Mouse (Mus musculus) layer of hippocampus, adult 8-10 months (tissue): ENCODE measurements around the gene Gabbr2. TPM values are rescaled to one million over a fixed set of nuclear protein-coding genes. Genes with fewer than 3 reads are reported as not detected.

Experiments
- DNase-seq, 2 experiments: peaks; one replicate each; pipeline ENCODE4 v3.0.0; 2022; ENCODE audit warnings: low spot score in 2 of 2
- total RNA-seq, 4 experiments: library from RNA; stranded (reverse); gene quantifications; 2 replicates each; pipeline ENCODE4 v1.2.4; 2022

Gene Gabbr2
- total RNA-seq, 4 experiments from 2014 or later = 175 to 209 (median 187) TPM

DNA sequence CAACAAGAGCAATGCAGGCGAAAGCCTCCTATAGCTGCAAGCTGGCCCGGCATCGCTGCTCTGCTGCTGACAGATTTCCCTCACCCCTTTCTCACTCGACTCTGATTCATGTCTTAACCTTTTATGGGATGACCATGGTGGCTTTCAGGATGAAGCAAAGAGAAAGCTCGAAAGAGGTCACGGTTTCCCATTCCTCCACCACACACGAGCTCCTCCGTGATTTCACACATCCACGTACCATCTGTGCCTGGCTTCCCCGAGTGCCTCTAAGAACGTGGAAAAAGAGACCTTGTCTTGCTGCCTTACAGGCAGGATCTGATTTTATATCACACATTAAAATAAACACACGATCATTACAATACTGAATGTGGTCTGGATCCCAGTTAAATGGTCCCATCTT, 220.6 kb downstream of the Gabbr2 start:
- no peak for DNase-seq

DNA sequence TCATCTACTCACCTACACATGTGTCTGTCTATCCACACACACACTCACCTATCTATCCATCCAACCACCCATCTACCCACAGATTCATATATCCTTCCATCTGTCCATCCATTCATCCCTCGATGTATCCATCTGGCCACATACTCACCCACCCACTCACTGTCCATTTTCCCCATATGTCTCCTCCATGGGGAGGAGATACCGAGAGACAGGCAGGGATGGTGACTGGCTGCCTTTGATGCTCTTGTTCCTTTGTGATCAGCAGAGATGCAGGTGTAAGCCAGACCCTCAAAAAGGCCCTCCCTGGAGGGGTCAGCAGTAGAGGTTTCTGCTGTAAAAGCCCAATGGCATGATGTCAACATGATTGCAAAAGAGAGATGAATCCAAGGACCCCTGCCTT, 221.0 kb downstream of the Gabbr2 start:
- DNase-seq = no peak

DNA sequence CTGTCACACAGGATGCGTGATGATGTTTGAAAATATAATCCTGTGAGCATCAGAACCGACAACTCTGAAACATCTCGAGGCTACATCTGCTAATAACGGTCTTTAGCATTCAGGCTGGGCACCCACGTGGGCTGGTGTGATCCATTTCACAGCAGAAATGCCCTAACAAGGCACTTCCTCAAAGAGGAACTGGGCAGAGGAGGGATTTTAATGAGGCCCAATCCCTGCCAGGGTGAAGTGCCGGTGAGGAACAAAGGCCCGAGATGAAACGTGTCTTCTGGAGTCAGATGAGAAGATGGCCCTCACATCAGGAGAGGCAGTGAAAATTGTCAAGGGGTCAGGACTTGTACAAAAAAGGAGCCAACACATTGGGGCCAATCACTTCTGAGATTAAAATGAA, 221.6 kb downstream of the Gabbr2 start:
- DNase-seq = no peak

DNA sequence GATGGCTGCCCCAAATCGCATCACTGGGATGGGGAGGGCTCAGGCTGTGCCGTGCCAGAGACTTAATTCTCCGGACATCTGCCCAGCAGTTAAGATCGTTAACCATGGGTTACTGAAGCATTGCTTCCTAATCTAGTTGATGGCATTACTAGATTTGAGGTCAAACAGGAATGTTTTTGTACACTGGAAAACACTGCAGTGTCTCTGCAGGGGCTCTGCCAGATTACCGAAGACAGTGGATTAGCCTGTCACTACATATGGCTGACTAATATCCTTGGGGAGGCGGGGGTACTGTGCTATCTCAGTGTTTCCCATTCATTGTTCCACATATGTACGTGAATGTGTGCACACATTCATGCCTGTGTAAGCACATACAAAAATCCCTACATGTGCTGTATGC, 225.3 kb downstream of the Gabbr2 start:
- DNase-seq = no peak

DNA sequence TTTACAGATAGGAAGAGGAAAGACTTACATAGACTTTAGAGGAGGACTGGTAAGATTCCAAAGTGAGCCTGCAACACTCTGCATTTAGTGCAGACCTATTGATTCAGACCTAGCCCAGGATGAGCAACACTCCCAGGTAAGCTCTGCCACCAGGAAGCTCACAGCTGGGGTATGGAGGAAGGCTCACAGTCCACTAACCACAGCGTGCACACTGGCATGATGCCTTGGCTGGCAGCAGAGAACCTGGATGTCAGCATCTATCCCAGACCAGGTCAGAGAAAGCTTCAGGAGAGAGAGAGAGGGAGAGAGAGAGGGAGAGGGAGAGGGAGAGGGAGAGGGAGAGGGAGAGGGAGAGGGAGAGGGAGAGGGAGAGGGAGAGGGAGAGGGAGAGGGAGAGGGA, 231.8 kb downstream of the Gabbr2 start:
- DNase-seq = no peak

DNA sequence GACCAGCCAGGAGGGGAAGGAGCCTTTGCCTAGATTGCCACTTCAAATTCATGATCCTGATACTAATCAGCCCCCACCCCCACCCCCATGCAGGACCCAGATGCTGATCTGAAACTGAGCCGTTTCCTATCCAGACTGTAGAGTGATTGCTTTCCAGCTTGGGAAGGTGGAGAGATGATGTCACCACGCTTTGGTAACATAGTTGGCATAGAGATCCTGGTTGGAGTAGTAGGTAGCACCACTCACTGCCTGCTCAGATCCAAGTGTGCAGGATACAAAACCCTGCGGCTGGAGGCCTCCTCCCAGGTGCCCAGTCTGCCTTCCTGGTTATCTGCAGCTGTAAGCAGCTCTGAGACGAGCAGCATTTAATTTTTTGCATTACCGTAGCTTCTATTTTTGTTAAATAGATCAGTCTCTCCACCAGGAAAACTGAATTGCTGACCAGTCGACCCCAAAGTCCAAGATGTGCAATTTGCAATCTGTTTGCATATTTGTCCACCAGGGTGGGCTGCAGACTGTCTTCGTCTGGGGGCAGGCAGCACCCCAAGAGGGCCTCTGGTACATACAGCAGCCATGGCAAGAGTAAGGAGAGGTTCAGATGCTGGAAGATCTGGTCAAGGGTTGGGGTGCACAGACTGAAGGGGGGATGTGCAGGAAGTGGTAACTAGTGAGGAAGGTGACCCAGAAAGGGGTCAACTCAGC, 233.2 kb downstream of the Gabbr2 start:
- DNase-seq = no peak

DNA sequence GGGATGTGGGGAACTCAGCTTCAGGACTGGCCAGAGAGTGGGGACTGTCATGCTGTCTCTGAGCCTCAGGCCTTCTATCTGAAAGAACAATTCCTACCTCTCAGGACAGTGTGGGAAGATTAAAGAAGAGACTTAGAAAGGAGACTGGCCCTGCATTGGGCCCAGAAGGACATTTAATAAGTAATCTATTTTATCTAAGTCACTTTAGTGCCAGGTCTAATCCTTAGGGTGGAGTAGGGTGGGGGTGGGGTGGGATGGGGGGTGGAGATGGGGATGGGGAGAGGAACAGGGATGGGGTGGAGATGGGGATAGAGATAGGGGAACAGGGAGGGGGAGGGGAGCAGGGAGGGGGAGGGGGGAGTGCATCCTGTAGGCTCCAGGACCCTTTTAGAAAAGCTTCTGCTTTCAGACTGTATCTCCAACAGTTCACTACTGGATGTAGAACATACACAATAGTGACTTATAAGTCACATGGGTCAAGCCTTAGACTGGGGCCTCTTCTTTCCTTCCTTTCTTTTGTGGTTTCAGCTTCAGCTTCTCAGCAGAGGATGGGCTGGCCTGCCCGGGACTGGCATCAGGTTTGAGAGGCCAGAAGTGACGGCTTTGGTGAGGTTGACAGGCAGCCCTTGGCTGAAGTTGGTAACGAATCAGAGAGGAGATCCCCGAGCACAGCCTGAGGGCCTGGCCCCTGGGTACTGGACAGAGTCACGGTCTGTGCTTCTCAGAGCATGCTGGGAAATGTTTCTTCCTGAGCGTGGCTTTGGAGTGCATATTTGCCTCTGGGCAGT, 237.1 kb downstream of the Gabbr2 start:
- no peak for DNase-seq

DNA sequence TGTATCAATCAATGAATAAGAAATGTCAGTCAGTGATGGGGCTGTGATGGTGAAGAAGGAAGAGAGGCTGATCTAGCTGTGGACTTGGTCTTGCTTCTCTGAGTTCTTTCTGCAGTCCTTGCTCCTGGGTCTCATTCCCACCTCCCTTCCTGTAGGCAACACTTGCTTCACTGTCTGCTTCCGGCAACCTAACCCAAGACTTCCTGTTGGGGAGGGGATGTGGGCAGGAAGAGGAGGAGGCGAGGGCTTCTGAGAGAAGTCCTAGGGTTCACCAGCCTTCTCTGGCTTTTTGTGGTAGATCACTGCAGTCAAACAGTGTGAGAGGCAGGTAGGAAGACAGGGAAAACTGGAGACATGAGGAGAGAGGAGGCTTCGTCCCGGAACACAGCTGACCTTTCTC, 239.4 kb downstream of the Gabbr2 start:
- no peak for DNase-seq

DNA sequence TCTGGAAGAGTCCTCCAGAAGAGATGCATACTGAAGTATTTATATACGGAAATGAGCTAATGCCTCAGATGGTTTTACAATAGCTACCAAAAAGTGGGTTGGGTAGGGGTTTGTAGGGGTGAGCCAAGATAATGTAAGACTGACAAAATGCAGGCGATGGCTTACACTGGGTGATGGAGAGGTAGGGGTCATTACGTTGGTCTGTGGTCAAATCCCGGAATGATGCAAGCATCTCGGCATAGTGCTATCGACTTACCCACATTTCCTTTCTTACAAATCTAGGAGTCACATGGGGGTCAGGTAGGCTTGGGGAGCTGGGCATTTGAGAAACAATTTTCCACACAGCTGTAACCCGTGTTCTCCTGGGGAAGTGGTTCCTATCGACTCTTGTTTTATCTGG, 242.7 kb downstream of the Gabbr2 start:
- no peak for DNase-seq

DNA sequence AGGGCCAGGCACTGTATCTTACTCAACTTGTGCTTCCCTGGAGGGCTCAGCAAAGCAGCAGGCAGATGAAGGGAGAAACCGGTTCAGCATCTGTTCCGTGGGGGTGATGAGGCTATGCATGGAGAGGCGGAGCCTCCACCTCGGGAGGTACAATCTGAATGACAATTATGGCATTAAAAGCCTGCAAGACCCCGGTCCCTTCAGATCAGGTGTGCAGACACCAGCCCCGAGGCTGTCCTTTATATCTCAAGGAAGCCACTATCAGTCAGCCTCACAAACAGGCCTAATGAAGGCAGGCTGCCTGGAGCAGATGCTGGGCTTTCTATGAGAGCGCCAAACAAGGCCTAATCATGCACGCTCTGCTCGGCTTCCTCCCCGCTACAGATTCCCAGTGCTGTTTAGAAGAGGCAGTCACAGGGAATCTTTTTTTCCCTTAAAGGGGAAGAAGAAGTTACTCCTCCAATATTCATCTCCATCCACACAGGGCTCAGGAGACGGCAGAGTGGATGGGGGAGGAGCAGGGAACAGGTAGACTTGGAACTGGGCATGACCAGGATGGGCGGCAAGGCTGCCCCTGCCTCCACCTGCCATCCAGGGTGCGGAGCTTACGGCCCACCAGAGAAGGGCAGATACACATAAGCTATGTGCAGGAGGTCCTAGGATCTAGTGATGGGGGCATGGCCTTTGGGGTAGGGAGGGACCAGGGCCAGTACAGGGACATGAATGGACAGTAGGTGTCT, 244.5 kb downstream of the Gabbr2 start:
- DNase-seq = peak; percentile 63 to 75

DNA sequence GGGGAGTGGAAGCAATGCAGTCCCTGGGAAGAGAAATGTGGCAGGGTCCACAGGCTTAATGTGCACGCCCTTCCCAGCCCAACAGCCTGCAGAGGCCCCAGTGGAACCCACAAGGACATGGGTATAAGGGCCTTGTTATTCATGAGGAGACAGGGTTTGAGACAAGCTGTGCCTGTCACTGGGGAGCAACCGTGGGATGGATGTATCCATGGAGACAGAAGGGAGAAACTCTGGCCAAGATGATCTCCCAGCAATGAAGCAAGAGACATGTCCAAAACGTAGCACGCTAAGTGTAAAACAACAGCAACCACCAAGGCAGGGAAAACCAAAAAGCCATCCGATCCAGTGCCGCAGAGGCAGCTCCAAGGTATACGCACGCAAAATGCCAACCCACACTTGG, 246.1 kb downstream of the Gabbr2 start:
- peak in 1 of 2 experiments; percentile 46 for DNase-seq

DNA sequence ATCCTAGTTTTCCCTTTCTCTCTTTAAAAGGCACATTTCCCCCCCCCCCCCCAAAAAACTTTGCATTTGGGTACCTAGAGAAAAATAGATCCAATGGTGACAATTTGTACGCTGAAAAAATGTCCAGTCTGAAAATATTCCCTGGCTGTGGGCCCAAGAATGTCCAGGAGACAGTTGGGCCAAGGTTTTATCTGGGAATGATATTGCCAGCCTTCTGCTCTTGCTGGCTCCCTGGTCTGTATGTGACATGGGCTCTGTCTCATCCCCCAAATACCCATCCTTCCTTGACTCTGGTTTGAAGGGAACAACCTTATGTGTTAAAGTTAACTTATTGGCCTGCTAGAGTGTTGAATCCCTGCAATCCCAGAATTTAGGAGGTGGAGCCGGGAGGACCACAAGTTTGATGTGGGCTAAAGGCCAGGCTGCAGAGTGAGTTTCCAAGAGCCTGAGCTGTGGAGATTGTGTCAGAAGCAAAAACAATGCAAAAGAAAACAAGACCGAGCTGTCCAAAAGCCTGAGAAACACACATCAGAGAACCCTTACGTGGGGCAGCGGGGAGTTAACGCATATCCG, 247.0 kb downstream of the Gabbr2 start:
- DNase-seq = no peak

DNA sequence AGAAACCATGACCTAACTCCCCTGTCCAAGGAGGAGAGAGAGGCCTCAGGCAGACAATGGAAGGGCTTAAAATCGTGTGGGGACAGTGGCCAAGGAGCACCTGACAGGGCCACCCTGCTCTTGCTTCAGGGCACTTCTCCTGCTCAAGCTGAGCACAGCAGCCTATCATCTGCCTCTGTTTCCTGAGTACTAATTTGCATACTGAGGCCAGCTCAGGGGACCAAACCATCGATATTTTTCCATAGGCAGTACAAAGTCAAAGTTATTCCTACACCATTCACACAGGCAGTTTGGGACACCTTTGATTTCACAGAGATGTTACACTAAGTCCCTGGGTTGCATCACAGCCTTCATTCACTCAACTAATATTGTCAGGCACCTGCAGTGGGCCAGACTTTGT, 249.1 kb downstream of the Gabbr2 start:
- no peak for DNase-seq

DNA sequence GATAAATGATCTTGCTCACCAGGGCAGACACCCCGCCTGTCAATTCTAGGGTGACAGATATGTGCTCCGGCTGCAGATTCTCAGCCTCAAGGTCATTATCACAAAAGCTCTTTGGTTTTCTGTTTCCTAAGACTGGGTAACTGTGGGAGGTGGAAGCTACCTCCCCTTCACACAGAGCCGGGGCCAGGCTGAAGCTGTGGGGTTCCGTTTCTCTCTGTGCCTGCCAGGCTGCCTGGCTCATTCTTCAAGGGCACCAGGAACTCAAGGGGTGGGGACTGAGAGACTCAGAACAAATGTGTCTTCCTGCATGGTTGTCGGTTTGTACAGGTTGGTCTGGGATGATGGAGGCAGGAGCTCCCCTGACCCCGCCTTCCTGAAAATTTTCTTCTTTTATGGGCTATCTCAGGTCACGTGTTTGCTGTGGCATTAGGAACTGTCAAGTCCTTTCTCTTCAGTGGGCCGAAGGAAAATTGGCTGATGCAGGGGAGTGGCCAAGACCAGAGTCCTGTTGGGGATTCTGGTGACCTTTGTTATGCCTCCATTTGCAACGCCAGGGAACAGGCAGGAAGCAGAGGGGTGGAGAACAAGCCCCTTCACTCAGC, 254.7 kb downstream of the Gabbr2 start:
- DNase-seq = no peak

DNA sequence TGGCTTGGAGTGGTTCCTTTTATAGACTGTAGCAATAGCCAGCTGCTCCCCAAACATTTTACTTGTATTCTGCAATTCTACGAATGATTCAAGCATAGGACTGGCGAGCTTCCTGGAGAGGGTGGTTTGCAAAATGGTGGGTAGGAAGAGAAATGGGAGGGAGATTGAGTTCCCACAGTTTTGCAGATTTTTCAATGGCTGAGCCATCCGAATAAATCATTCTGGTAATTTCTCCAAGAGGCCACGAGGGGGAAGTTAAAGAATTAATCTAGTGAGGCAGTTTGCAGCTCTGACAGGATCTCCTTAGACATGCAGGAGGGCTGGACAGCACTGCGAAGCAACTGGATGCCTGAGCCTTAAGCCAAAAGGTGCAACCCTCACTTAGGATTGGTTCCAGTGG, 256.8 kb downstream of the Gabbr2 start:
- no peak for DNase-seq

DNA sequence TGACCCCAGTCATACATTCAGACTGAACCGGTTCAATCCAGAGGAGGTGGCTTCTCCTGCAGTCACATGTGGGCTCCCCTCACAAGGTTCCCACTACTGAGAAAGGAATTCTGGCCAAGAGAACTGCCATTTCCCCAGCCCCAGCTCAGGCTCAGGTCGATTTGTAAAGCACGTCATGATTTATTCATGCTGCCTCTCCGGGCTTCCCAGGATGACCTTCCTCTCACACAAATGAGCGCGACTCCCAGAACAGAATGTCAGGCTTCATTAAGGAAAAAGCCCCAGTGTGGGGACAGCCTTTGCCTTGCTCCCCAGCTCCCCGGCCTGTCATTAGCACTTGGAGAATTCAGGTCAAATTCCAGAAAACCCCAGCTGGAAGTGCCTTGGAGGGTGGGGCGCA, 260.1 kb downstream of the Gabbr2 start:
- DNase-seq = peak in 1 of 2 experiments; percentile 60

DNA sequence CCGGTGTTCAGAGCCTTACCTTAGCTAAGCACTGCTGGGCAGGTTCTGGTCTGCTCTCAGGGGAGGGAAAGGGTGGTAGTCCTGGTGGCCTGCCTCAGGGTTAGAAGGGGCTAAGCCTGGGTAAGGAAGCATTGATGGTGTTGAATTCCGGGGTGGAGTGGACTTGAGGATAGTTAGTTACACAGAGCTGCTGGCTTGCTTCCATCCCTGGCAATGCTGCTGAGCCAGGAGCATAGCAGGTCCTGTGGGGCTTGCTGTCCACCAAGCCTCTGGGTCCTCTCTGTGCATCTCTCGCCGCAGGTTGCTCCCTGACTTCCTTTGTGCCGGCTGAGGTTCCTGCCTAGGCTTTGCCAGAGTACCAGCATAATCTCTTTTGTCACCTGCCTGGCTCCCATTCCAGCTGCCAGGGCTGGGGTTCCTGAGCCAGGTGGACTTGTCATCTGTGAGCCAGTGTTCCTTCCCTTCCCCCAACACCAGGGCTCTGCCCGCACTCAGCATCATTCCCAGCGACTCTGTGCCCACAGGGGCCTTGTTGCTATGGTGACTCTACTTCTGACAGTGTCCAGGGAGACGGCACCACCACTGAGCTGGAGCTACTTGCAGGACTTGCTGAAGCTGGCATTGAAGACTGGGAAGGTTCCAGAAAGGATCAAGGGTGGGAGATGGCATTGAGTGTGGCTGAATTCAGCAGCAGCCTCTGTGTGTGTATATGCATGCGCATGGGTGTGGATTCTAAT, 262.2 kb downstream of the Gabbr2 start:
- DNase-seq = no peak

DNA sequence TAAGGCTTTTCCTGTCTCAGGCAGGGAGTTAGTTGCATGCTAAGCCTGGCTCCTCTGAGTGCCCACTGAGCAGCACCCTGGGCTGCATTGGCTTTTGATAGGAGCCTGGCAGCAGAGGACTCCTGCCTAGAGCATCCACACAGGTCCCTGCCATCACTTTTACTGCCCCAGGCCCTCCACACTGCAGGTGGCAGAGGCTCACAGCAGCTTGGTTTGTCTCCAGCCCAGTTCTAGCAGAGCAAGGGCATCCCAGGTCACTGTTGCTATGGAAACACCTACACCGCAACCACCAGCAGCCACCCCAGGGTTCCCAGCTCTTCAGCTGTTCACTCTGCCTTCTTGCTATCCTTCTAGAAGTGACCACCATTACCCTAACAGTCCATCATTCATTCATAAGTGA, 263.4 kb downstream of the Gabbr2 start:
- DNase-seq = no peak

DNA sequence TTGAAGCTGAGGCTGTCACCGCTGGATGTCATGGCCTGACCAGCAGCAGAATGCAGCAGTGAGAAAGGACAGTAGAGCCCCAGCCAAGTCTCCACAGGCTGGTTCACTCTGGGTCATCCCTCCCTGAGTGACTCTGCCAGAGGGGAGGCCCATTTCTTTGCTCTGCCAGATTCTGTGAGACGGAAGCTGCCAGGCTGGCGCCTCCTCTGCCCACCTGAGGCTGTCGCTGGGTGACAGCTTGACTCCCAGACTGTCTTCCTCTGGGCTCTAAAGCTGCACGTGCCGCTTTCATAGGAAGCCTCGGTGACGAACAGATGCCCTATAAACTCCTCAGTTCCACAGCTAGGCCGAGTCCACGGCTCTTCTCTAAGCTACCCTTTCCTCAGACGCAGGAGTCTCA, 264.5 kb downstream of the Gabbr2 start:
- DNase-seq = no peak

DNA sequence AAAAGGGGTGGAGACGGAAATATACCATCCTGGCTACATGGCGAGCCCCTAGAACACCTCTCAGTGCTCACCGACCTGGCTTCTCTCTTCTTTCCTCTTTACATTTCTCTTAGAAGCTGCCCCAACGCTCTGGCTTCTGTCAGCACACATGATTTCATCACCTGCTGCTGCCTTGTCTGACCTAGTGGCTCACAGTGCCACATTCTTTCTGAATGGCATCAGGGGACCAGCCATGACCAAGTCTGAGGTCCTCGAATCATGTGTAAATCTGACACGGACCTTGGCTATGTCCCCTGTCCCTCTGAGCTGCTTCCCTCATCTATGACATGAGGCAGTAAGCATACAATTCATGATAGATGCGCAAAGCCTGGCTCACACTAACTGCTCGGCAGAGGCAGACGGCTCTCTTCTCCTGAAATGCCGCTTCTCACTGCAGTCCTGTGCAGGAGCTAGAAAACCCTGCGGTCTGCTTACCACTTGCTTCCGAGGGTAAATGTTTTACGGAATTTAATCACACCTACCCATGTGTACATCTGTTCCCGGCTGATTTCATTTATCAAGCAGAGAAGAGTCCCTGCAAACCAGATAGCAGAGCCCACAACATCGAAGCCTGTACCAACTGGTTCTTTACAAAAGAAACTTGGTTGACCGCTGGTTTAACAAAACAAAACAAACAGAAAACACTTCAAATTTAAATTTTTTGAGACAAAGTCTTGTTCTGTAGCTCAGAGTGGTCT, 270.7 kb downstream of the Gabbr2 start:
- DNase-seq = no peak
